Mouse (Mus musculus) liver, embryonic 11.5 days (tissue): ENCODE measurements around the gene Cetn3. TPM values are rescaled to one million over a fixed set of nuclear protein-coding genes. Genes with fewer than 3 reads are reported as not detected.

ENCODE experiments used
- ATAC-seq: fragments of 200-750 bp; cut with Nextera tagmentation; replicated peaks from 2 replicates; pipeline ENCODE4 v1.8.0; 2017; ENCODE audit warnings: moderate number of reproducible peaks, mild to moderate bottlenecking, moderate TSS enrichment, moderate library complexity; ENCODE audit not compliant: low FRiP score
- DNase-seq: peaks from one replicate; pipeline ENCODE4 v3.0.0-alpha.2; 2017; ENCODE audit warnings: low spot score
- H3K27ac ChIP-seq: fragments of 300-500 bp; sonication (generic); 2 replicates; pipeline ENCODE4 v1.5.1; 2014; ENCODE audit warnings: mild to moderate bottlenecking, low read depth, low read length, control low read depth
- H3K27me3 ChIP-seq: fragments of 300-500 bp; sonication (generic); replicated peaks from 2 replicates; pipeline ENCODE4 v1.6.1; 2014; ENCODE audit warnings: low read length, mixed read lengths; ENCODE audit not compliant: control insufficient read depth, insufficient read depth
- H3K36me3 ChIP-seq: fragments of 300-500 bp; sonication (generic); 2 replicates; pipeline ENCODE4 v1.6.1; 2014; ENCODE audit warnings: mild to moderate bottlenecking, low read length, moderate library complexity, mixed read lengths; ENCODE audit not compliant: control insufficient read depth, insufficient read depth
- H3K4me1 ChIP-seq: fragments of 300-500 bp; sonication (generic); replicated peaks from 2 replicates; pipeline ENCODE4 v1.6.1; 2014; ENCODE audit warnings: low read length, mixed read lengths; ENCODE audit not compliant: control insufficient read depth, insufficient read depth
- H3K4me2 ChIP-seq: fragments of 300-500 bp; sonication (generic); 2 replicates; pipeline ENCODE4 v1.6.1; 2014; ENCODE audit warnings: mild to moderate bottlenecking, control low read depth, moderate library complexity
- H3K4me3 ChIP-seq: fragments of 300-500 bp; sonication (generic); 2 replicates; pipeline ENCODE4 v1.5.1; 2014; ENCODE audit warnings: low read depth, low read length, control low read depth
- H3K9ac ChIP-seq: fragments of 300-500 bp; sonication (generic); 2 replicates; pipeline ENCODE4 v1.6.1; 2014; ENCODE audit warnings: low read depth, low read length, control low read depth
- H3K9me3 ChIP-seq: fragments of 300-500 bp; sonication (generic); 2 replicates; pipeline ENCODE4 v1.6.1; 2016; ENCODE audit warnings: low read length, inconsistent platforms, mixed read lengths; ENCODE audit not compliant: control insufficient read depth
- WGBS: fragments of 180-500 bp; shearing (Covaris S2); extraction: QIAGEN DNeasy Blood & Tissue Kit; methylation state at CpG from one replicate; pipeline ENCODE4 v1.1.7; 2014; 5-methylcytosine and 5-hydroxymethylcytosine counted together
- polyA plus RNA-seq: library from polyadenylated mRNA; unstranded; fragments of >200 nt; fragmentation: Nextera tagmentation; extraction: Ambion mirVana; gene quantifications from 2 replicates; pipeline ENCODE4 v1.2.1, GENCODE M21; 2014

Cetn3 gene
- polyA plus RNA-seq, 1 experiment from 2014 or later, result 270 TPM

GRCm38 (mm10) chr13:81836386-81837177 lies 53.7 kb downstream of the Cetn3 start:
- no peak overlapping the region for H3K4me2 ChIP-seq
- WGBS, result 68% methylated on average over 9 of the region's 9 CpGs
- no peaks in the 10 kb centered on the region for H3K36me3 ChIP-seq
- no peak for DNase-seq
- no peaks in the 10 kb centered on the region for H3K4me1 ChIP-seq
- no peak overlapping the region for H3K4me3 ChIP-seq
- no peaks in the 10 kb centered on the region for H3K27me3 ChIP-seq
- no peak overlapping the region for H3K9ac ChIP-seq
- H3K9me3 ChIP-seq, result no peaks in the 10 kb centered on the region
- no peak overlapping the region for H3K27ac ChIP-seq
- ATAC-seq, result no peak

GRCm38 (mm10) chr13:81838016-81838415 lies 55.1 kb downstream of the Cetn3 start:
- H3K27ac ChIP-seq, result no peak overlapping the region
- H3K9me3 ChIP-seq, result no peaks in the 10 kb centered on the region
- H3K4me3 ChIP-seq, result no peak overlapping the region
- no peaks in the 10 kb centered on the region for H3K27me3 ChIP-seq
- H3K36me3 ChIP-seq, result no peaks in the 10 kb centered on the region
- no peak for ATAC-seq
- H3K9ac ChIP-seq, result no peak overlapping the region
- no peak overlapping the region for H3K4me2 ChIP-seq
- no peak for DNase-seq
- WGBS, result 88% methylated on average over 5 of the region's 5 CpGs
- H3K4me1 ChIP-seq, result no peaks in the 10 kb centered on the region

- no peaks in the 10 kb centered on the region for H3K4me1 ChIP-seq
- no peak overlapping the region for H3K27ac ChIP-seq
- no peak overlapping the region for H3K9ac ChIP-seq
- no peaks in the 10 kb centered on the region for H3K27me3 ChIP-seq
- H3K4me2 ChIP-seq, result no peak overlapping the region
- DNase-seq, result no peak
- no peaks in the 10 kb centered on the region for H3K36me3 ChIP-seq
- no peak for ATAC-seq
- H3K9me3 ChIP-seq, result no peaks in the 10 kb centered on the region
- H3K4me3 ChIP-seq, result no peak overlapping the region
Observed at GRCm38 (mm10) chr13:81838948-81839347, 56.1 kb downstream of the Cetn3 start.

GRCm38 (mm10) chr13:81840246-81840645 lies 57.4 kb downstream of the Cetn3 start:
- Histone ChIP-seq H3K4me1 (no peaks in the 10 kb centered on the region), H3K4me3 (no peak overlapping the region), H3K4me2 (no peak overlapping the region), H3K36me3 (no peaks in the 10 kb centered on the region), H3K27ac (no peak overlapping the region), H3K27me3 (no peaks in the 10 kb centered on the region), H3K9me3 (no peaks in the 10 kb centered on the region), H3K9ac (no peak overlapping the region)
- 80% methylated on average over 5 of the region's 5 CpGs for WGBS
- DNase-seq (no peak), ATAC-seq (no peak)

GRCm38 (mm10) chr13:81840646-81841045 lies 57.8 kb downstream of the Cetn3 start:
- WGBS, result 87% methylated on average over 5 of the region's 5 CpGs
- DNase-seq, result no peak
- Histone ChIP-seq H3K9ac (no peak overlapping the region), H3K27ac (no peak overlapping the region), H3K9me3 (no peaks in the 10 kb centered on the region), H3K36me3 (no peaks in the 10 kb centered on the region), H3K4me3 (no peak overlapping the region), H3K4me2 (no peak overlapping the region), H3K27me3 (no peaks in the 10 kb centered on the region), H3K4me1 (no peaks in the 10 kb centered on the region)
- ATAC-seq, result no peak

- ATAC-seq, result no peak
- Histone ChIP-seq H3K4me1 (no peaks in the 10 kb centered on the region), H3K9me3 (no peaks in the 10 kb centered on the region), H3K4me3 (no peak overlapping the region), H3K27me3 (no peaks in the 10 kb centered on the region), H3K36me3 (no peaks in the 10 kb centered on the region), H3K4me2 (no peak overlapping the region), H3K9ac (no peak overlapping the region), H3K27ac (no peak overlapping the region)
- no peak for DNase-seq
- WGBS, result 77% methylated on average over 6 of the region's 6 CpGs
Observed at GRCm38 (mm10) chr13:81842278-81842677, 59.4 kb downstream of the Cetn3 start.

Other genes with a start within 250 kb of the Cetn3 start
- gene Adgrv1, start 149.9 kb upstream of the Cetn3 start, polyA plus RNA-seq, result 0.40 and 0.58 TPM in 2 replicates
- gene Lysmd3, start 125.4 kb upstream of the Cetn3 start, polyA plus RNA-seq, result 22.4 and 29.3 TPM in 2 replicates
- gene Polr3g, start 72.1 kb upstream of the Cetn3 start, polyA plus RNA-seq, result 22.9 and 26.3 TPM in 2 replicates
- gene Mblac2, start 71.7 kb upstream of the Cetn3 start, polyA plus RNA-seq, result 3.7 and 5.2 TPM in 2 replicates